Mouse (Mus musculus): ENCODE measurements around the gene D2hgdh. TPM values are rescaled to one million over a fixed set of nuclear protein-coding genes. Genes with fewer than 3 reads are reported as not detected.
"Not testable (repeated sequence)": the region's sequence is repeated elsewhere in the genome, so short reads cannot be mapped to it uniquely, and the experiment has no call there.

D2hgdh gene
- polyA plus RNA-seq, 1 experiment from 2014 or later = 10.2 TPM

DNA sequence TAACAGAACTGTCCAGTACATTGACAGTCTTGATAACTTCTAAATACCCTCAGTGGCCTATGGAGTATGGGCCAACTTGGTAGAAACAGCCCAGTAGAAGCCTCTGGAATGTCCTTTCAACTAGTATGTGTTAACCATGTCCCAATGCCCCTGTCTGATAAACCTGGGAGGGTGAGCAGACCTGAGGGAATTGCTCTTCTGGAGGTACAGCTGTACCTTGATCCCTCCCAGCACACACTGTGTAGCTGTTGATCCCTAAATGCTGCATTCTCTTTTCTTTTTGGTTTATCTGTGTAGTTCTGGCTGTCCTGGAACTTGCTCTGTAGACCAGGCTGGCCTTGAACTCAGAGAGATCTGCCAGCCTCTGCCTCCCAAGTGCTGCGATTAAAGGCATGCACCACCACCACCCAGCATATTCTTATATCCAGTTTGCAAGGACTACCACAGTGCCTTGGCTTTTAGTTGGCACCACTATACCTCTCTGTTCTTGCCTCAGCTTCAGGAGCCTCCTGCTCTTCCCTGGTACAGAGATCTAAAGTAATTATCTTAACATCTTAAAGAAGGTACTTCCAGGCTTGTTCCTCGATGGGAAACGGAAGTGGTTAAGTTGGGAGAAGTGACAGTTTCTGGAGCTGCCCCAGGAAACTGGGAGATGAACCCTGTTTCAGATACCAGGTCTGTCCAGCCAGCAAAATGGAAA, 763 bp upstream of the D2hgdh start:
- ATAC-seq (ENCODE audit: low FRiP score) = no peak
- Histone ChIP-seq H3K36me3 (ENCODE audit: control insufficient read depth, insufficient read depth, low read length) (peaks cover 6% of the 10 kb centered on the region), H3K4me3 (ENCODE audit: low read depth, low read length) (no peak overlapping the region), H3K27me3 (ENCODE audit: control insufficient read depth, insufficient read depth, low read length) (no peaks in the 10 kb centered on the region), H3K4me2 (peak overlapping the region; percentile 69; the same call in 1 of the 2 replicates), H3K27ac (ENCODE audit: low read depth, low read length) (peak overlapping the region; percentile 79), H3K9me3 (ENCODE audit: control insufficient read depth, low read length) (no peaks in the 10 kb centered on the region), H3K9ac (ENCODE audit: low read length) (peak overlapping the region; percentile 69; the same call in 1 of the 2 replicates), H3K4me1 (ENCODE audit: control insufficient read depth, insufficient read depth, low read length) (peaks cover 7% of the 10 kb centered on the region)
- 80% methylated on average over 3 of the region's 3 CpGs for WGBS
- peak; percentile 69 for DNase-seq (ENCODE audit: low spot score, missing footprints)

DNA sequence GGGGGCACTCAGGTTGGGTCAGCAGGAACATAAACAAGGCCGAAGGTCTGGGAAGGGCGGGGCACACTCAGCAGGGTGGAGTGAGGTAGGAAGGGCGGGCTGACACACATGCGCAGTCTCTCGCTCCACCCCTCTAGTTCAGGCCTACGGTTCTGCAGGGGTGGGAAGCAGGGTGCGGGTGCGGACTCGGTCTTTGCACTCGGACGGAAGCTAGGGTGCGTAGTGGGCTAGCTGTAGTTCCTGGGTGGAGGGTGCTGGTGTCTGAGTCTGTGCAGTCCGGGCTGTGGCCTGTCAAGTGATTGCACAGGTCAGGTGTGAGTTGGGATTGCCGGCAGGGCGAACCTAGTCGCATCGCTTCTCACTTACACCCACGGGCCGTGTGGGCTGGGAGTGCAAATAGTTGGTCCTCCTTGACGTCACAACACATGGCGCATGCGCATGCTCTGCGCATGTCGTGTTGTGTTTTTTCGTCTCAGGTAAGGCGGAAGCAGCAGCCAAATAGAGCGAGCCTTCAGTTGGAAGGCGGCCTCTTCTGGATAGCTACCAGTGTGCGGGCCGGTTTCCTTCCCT, 481 bp downstream of the D2hgdh start:
- H3K36me3 ChIP-seq (ENCODE audit: control insufficient read depth, insufficient read depth, low read length) = no peaks in the 10 kb centered on the region
- H3K9ac ChIP-seq (ENCODE audit: low read length) = peak overlapping the region; percentile 69
- H3K27me3 ChIP-seq (ENCODE audit: control insufficient read depth, insufficient read depth, low read length) = no peaks in the 10 kb centered on the region
- ATAC-seq (ENCODE audit: low FRiP score) (peak; percentile 96), DNase-seq (ENCODE audit: low spot score, missing footprints) (peak; percentile 99)
- WGBS = under 1% methylated on average over 30 of the region's 30 CpGs
- H3K4me1 ChIP-seq (ENCODE audit: control insufficient read depth, insufficient read depth, low read length) = peaks cover 7% of the 10 kb centered on the region
- peak overlapping the region; percentile 55 for H3K4me3 ChIP-seq (ENCODE audit: low read depth, low read length)
- no peaks in the 10 kb centered on the region for H3K9me3 ChIP-seq (ENCODE audit: control insufficient read depth, low read length)
- H3K27ac ChIP-seq (ENCODE audit: low read depth, low read length) = peak overlapping the region; percentile 79
- H3K4me2 ChIP-seq = peak overlapping the region; percentile 69

- WGBS = 47% methylated on average over 27 of the region's 27 CpGs
- DNase-seq (ENCODE audit: low spot score, missing footprints) = peak; percentile 90
Measured at GRCm38 (mm10) chr1:93825771-93826539, 1.2 kb downstream of the D2hgdh start.

DNA sequence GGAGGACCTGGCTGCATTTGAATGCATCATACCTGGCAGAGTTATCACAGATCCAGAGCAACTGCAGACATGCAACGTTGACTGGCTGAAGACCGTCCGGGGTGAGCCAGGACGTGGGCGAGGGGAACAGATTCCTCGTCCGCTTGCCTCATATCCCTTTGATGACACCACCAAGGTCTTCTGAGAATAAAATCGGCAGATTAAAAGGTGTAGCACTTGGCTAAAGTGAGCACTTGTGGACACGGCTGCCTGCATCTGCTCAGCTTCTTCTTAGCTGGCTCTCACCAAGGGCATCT, 1.8 kb downstream of the D2hgdh start:
- DNase-seq (ENCODE audit: low spot score, missing footprints) = no peak
- Histone ChIP-seq H3K36me3 (ENCODE audit: control insufficient read depth, insufficient read depth, low read length) (no peaks in the 10 kb centered on the region), H3K4me2 (no peak overlapping the region; the same call in 1 of the 2 replicates), H3K4me3 (ENCODE audit: low read depth, low read length) (no peak overlapping the region), H3K9me3 (ENCODE audit: control insufficient read depth, low read length) (no peaks in the 10 kb centered on the region), H3K27me3 (ENCODE audit: control insufficient read depth, insufficient read depth, low read length) (no peaks in the 10 kb centered on the region), H3K4me1 (ENCODE audit: control insufficient read depth, insufficient read depth, low read length) (peaks cover 7% of the 10 kb centered on the region), H3K27ac (ENCODE audit: low read depth, low read length) (no peak overlapping the region), H3K9ac (ENCODE audit: low read length) (no peak overlapping the region)
- 92% methylated on average over 9 of the region's 9 CpGs for WGBS
- no peak for ATAC-seq (ENCODE audit: low FRiP score)

More at GRCm38 (mm10) chr1:93825771-93826539, 1.2 kb downstream of the D2hgdh start:
- peak; percentile 43 for ATAC-seq (ENCODE audit: low FRiP score)
- Histone ChIP-seq H3K9ac (ENCODE audit: low read length) (peak overlapping the region; percentile 69), H3K27me3 (ENCODE audit: control insufficient read depth, insufficient read depth, low read length) (no peaks in the 10 kb centered on the region), H3K4me3 (ENCODE audit: low read depth, low read length) (peak overlapping the region; percentile 55), H3K9me3 (ENCODE audit: control insufficient read depth, low read length) (no peaks in the 10 kb centered on the region), H3K27ac (ENCODE audit: low read depth, low read length) (no peak overlapping the region), H3K4me1 (ENCODE audit: control insufficient read depth, insufficient read depth, low read length) (peaks cover 7% of the 10 kb centered on the region), H3K36me3 (ENCODE audit: control insufficient read depth, insufficient read depth, low read length) (no peaks in the 10 kb centered on the region), H3K4me2 (peak overlapping the region; percentile 69)

GRCm38 (mm10) chr1:93832754-93833360, 8.1 kb downstream of the D2hgdh start:
- not testable (repeated sequence) for H3K27ac ChIP-seq (ENCODE audit: low read depth, low read length); H3K27me3 ChIP-seq (ENCODE audit: control insufficient read depth, insufficient read depth, low read length); H3K36me3 ChIP-seq (ENCODE audit: control insufficient read depth, insufficient read depth, low read length); H3K4me2 ChIP-seq; H3K9me3 ChIP-seq (ENCODE audit: control insufficient read depth, low read length); H3K4me1 ChIP-seq (ENCODE audit: control insufficient read depth, insufficient read depth, low read length); H3K9ac ChIP-seq (ENCODE audit: low read length); H3K4me3 ChIP-seq (ENCODE audit: low read depth, low read length)
- ATAC-seq (ENCODE audit: low FRiP score) (peak; percentile 19; the same call in 1 of the 2 replicates), DNase-seq (ENCODE audit: low spot score, missing footprints) (peak; percentile 86)
- 67% methylated on average over 3 of the region's 4 CpGs for WGBS

- WGBS = 83% methylated on average over 7 of the region's 7 CpGs
- no peak for ATAC-seq (ENCODE audit: low FRiP score)
Measured at GRCm38 (mm10) chr1:93834671-93835150, 10.0 kb downstream of the D2hgdh start.

DNA sequence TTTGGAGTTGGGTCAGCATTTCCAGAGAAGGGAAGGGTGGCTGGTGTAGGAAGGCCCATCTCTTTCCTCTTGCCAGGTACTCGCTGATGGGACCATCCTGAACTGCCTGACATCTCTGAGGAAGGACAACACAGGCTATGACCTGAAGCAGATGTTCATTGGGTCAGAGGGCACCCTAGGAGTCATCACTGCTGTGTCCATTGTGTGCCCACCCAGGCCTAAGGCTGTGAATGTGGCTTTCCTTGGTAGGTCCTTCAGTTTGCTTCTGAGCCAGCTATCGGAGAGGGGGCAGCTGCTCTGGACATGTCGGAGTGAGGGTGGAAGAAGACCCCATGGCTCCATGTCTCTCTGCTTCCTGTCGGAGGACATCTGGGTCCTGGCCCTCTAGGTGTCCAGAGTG, 10.5 kb downstream of the D2hgdh start:
- no peak overlapping the region for H3K9ac ChIP-seq (ENCODE audit: low read length)
- no peak overlapping the region for H3K4me3 ChIP-seq (ENCODE audit: low read depth, low read length)
- WGBS = 92% methylated on average over 4 of the region's 4 CpGs
- no peaks in the 10 kb centered on the region for H3K9me3 ChIP-seq (ENCODE audit: control insufficient read depth, low read length)
- no peaks in the 10 kb centered on the region for H3K36me3 ChIP-seq (ENCODE audit: control insufficient read depth, insufficient read depth, low read length)
- no peaks in the 10 kb centered on the region for H3K27me3 ChIP-seq (ENCODE audit: control insufficient read depth, insufficient read depth, low read length)
- H3K27ac ChIP-seq (ENCODE audit: low read depth, low read length) = no peak overlapping the region
- H3K4me2 ChIP-seq = no peak overlapping the region
- ATAC-seq (ENCODE audit: low FRiP score) (no peak), DNase-seq (ENCODE audit: low spot score, missing footprints) (no peak)
- H3K4me1 ChIP-seq (ENCODE audit: control insufficient read depth, insufficient read depth, low read length) = no peaks in the 10 kb centered on the region

More at GRCm38 (mm10) chr1:93834671-93835150, 10.0 kb downstream of the D2hgdh start:
- Histone ChIP-seq H3K4me3 (ENCODE audit: low read depth, low read length) (no peak overlapping the region), H3K4me1 (ENCODE audit: control insufficient read depth, insufficient read depth, low read length) (no peaks in the 10 kb centered on the region), H3K36me3 (ENCODE audit: control insufficient read depth, insufficient read depth, low read length) (no peaks in the 10 kb centered on the region), H3K27me3 (ENCODE audit: control insufficient read depth, insufficient read depth, low read length) (no peaks in the 10 kb centered on the region), H3K9me3 (ENCODE audit: control insufficient read depth, low read length) (no peaks in the 10 kb centered on the region), H3K9ac (ENCODE audit: low read length) (no peak overlapping the region), H3K27ac (ENCODE audit: low read depth, low read length) (no peak overlapping the region), H3K4me2 (no peak overlapping the region)
- DNase-seq (ENCODE audit: low spot score, missing footprints) = no peak

DNA sequence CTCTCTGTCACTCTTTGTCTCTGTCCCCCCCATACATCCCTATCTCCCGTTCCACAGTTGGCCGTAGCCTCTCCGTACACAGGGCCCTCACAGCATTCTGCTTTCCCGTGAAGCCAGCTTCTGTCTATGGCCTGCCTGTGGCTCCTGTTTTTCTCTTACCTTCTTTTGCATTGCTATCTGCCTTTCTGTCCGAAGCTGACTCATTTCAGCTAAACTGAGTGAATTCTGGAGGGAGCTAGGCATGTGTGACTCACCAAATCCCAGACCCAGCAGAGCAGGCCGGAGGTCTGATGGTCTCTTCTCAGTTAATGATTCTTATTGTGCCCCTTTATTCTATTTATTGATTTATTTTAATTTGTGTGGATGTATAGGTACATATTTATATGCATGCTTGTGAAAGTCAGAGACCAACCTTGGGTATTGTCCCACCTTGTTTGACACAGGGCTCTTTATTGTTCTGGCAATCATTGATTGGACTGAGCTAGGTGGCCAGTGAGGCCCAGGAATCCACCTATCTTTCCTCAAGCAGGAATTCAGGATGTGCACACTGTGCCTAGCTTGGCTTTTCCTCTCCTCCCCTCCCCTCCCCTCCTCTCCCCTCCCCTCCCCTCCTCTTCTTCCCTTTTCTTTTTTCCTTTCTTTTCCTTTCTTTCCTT, 11.3 kb downstream of the D2hgdh start:
- H3K4me2 ChIP-seq = no peak overlapping the region
- no peaks in the 10 kb centered on the region for H3K36me3 ChIP-seq (ENCODE audit: control insufficient read depth, insufficient read depth, low read length)
- H3K4me1 ChIP-seq (ENCODE audit: control insufficient read depth, insufficient read depth, low read length) = no peaks in the 10 kb centered on the region
- no peak for ATAC-seq (ENCODE audit: low FRiP score)
- H3K9ac ChIP-seq (ENCODE audit: low read length) = no peak overlapping the region
- no peak overlapping the region for H3K4me3 ChIP-seq (ENCODE audit: low read depth, low read length)
- no peaks in the 10 kb centered on the region for H3K27me3 ChIP-seq (ENCODE audit: control insufficient read depth, insufficient read depth, low read length)
- 93% methylated on average over 6 of the region's 6 CpGs for WGBS
- no peaks in the 10 kb centered on the region for H3K9me3 ChIP-seq (ENCODE audit: control insufficient read depth, low read length)
- no peak overlapping the region for H3K27ac ChIP-seq (ENCODE audit: low read depth, low read length)
- no peak for DNase-seq (ENCODE audit: low spot score, missing footprints)

Measured in midbrain, embryonic 11.5 days (tissue).